Mouse (Mus musculus): ENCODE results near the gene Baz1a. TPM values are rescaled to one million over a fixed set of nuclear protein-coding genes. Genes with fewer than 3 reads are reported as not detected.

The Baz1a gene
- polyA plus RNA-seq, 1 experiment from 2014 or later = 19.1 TPM

- no peaks in the 10 kb centered on the region for H3K36me3 ChIP-seq (ENCODE audit: insufficient read depth, low read length)
- 87% methylated on average over 4 of the region's 4 CpGs for WGBS
- H3K9ac ChIP-seq (replicated peaks; ENCODE audit: low read length) = no peak overlapping the region
- ATAC-seq (ENCODE audit: low FRiP score, low TSS enrichment) = no peak
- no peak overlapping the region for H3K27ac ChIP-seq (ENCODE audit: low read length)
- H3K4me3 ChIP-seq (ENCODE audit: low read length) = no peak overlapping the region
- no peaks in the 10 kb centered on the region for H3K27me3 ChIP-seq (ENCODE audit: insufficient read depth, low read length)
- H3K4me2 ChIP-seq (replicated peaks; ENCODE audit: low read depth, low read length) = no peak overlapping the region
- H3K9me3 ChIP-seq (ENCODE audit: low read length) = no peaks in the 10 kb centered on the region
- no peaks in the 10 kb centered on the region for H3K4me1 ChIP-seq (ENCODE audit: insufficient read depth, low read length)
These were observed 19.7 kb downstream of the Baz1a start for GRCm38 (mm10) chr12:54994418-54994817.

DNA sequence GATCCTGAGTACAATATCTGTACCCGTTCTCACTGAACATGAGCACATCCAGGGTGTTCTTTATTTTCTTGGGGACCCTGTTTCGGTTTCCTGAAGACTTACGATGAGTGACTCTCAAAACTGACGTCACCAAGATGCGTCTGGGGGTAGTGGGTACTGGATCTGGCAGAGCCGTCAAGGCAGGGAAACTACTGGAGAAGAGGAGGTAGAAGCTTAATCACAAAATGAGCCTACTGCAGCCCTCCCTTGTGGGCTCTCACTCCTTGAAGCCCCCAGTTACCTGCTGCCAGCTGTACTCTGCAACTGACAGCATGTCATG is 20.1 kb downstream of the Baz1a start:
- 85% methylated on average over 6 of the region's 6 CpGs for WGBS
- H3K27ac ChIP-seq (ENCODE audit: low read length) = no peak overlapping the region
- ATAC-seq (ENCODE audit: low FRiP score, low TSS enrichment) = no peak

DNA sequence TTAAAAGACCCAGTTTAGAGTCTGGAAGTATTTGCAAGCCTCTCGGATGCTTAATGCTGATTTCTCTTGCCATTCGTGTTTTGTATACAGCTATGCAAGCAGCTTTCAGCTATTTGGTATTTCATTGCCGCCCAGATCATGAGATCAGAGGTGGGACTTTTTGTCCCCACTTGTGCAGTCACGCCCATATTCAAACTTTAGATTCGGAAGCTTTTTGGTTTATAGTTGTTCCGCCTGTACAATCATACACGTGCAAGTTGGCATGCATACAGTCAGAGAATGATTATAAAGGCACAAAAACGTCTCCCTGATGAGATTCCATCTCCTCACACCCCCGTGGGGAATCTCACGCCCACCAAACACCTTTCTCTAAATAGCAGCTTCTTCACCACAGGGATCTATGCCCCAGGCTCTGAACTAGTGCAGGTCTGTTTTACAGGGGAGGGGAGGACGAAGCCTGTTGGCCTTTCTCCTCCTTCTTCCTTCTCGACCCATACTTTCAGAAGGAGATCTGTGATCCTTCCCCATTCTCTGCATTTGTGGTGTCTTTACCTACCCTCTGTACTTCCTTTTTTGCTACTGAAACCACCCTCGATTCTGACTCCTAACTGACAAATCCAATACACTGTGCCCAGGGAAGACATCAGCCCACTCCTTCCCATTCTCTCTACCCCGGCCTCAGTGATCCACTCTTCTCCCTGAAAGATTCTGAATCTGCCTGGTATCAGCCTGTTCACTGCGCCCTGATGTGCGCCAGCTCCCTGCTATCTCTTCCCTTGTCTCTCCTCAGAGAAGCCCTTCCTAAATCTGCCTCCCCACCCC is 20.7 kb downstream of the Baz1a start:
- H3K9ac ChIP-seq (replicated peaks; ENCODE audit: low read length) = no peak overlapping the region
- H3K4me2 ChIP-seq (replicated peaks; ENCODE audit: low read depth, low read length) = no peak overlapping the region
- no peaks in the 10 kb centered on the region for H3K9me3 ChIP-seq (ENCODE audit: low read length)
- H3K4me1 ChIP-seq (ENCODE audit: insufficient read depth, low read length) = no peaks in the 10 kb centered on the region
- 55% methylated on average over 16 of the region's 16 CpGs for WGBS
- no peaks in the 10 kb centered on the region for H3K36me3 ChIP-seq (ENCODE audit: insufficient read depth, low read length)
- no peaks in the 10 kb centered on the region for H3K27me3 ChIP-seq (ENCODE audit: insufficient read depth, low read length)
- H3K4me3 ChIP-seq (ENCODE audit: low read length) = no peak overlapping the region
- ATAC-seq (ENCODE audit: low FRiP score, low TSS enrichment) = no peak
- H3K27ac ChIP-seq (ENCODE audit: low read length) = no peak overlapping the region

More for the DNA sequence above, 20.1 kb downstream of the Baz1a start:
- H3K9me3 ChIP-seq (ENCODE audit: low read length) = no peaks in the 10 kb centered on the region
- no peaks in the 10 kb centered on the region for H3K27me3 ChIP-seq (ENCODE audit: insufficient read depth, low read length)
- no peaks in the 10 kb centered on the region for H3K4me1 ChIP-seq (ENCODE audit: insufficient read depth, low read length)
- no peak overlapping the region for H3K9ac ChIP-seq (replicated peaks; ENCODE audit: low read length)
- H3K4me3 ChIP-seq (ENCODE audit: low read length) = no peak overlapping the region
- H3K4me2 ChIP-seq (replicated peaks; ENCODE audit: low read depth, low read length) = no peak overlapping the region
- H3K36me3 ChIP-seq (ENCODE audit: insufficient read depth, low read length) = no peaks in the 10 kb centered on the region

DNA sequence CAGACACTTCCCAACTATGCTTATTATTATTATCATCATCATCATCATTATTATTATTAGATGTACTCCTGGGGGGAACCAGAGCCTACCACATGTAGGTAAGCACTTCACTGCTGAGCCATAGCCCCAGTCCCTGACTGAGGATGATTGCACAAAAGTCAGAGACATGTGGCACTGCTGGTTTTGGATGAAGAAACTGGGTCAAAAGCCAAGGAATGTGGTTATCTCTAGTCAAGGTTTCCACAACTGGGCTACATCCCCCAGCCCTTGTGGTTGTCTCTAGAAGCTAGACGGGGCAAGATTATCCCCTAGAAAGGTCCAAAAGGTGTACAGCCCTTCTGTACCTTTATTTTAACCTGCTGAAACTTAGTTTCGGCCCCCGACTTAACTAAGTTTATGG is 21.3 kb downstream of the Baz1a start:
- WGBS = 60% methylated on average over 3 of the region's 3 CpGs
- Histone ChIP-seq H3K4me3 (ENCODE audit: low read length) (no peak overlapping the region), H3K9me3 (ENCODE audit: low read length) (no peaks in the 10 kb centered on the region)

DNA sequence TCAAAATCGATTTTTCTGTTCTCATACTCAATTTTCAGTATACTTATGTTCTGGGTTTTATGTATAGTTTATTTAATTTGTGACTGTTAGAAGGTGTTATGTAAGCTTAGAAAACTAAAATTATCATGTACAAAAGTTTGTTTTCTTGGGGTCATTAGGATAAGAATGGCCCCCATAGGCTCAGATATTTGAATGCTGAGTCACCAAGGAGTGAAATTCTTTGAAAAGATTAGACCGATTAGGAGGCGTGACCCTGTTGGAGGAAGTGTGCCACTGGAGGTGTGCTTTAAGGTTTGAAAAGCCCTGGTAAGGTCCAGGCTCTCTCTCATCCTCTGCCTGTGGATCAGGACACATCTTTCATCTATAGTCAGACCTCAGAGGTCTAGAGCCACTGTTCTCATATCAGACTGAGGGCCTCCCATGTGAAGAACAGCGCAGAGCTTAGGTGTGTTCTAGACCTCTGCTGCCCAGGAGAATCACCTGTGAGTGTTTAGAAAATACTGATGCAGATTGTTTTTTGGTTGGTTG is 25.8 kb downstream of the Baz1a start:
- no peak for ATAC-seq (ENCODE audit: low FRiP score, low TSS enrichment)
- 80% methylated on average over 4 of the region's 4 CpGs for WGBS
- Histone ChIP-seq H3K27ac (ENCODE audit: low read length) (no peak overlapping the region), H3K4me2 (replicated peaks; ENCODE audit: low read depth, low read length) (no peak overlapping the region), H3K4me3 (ENCODE audit: low read length) (no peak overlapping the region), H3K36me3 (ENCODE audit: insufficient read depth, low read length) (0 out of 2 replicates have a peak, but pooled peaks cover under 1% of the 10 kb centered on the region), H3K9me3 (ENCODE audit: low read length) (no peaks in the 10 kb centered on the region), H3K27me3 (ENCODE audit: insufficient read depth, low read length) (no peaks in the 10 kb centered on the region), H3K9ac (replicated peaks; ENCODE audit: low read length) (no peak overlapping the region), H3K4me1 (ENCODE audit: insufficient read depth, low read length) (peaks cover 7% of the 10 kb centered on the region; the same call in 1 of the 2 replicates)

More for the DNA sequence above, 21.3 kb downstream of the Baz1a start:
- no peaks in the 10 kb centered on the region for H3K36me3 ChIP-seq (ENCODE audit: insufficient read depth, low read length)
- H3K27ac ChIP-seq (ENCODE audit: low read length) = no peak overlapping the region
- no peaks in the 10 kb centered on the region for H3K4me1 ChIP-seq (ENCODE audit: insufficient read depth, low read length)
- no peak for ATAC-seq (ENCODE audit: low FRiP score, low TSS enrichment)
- no peak overlapping the region for H3K4me2 ChIP-seq (replicated peaks; ENCODE audit: low read depth, low read length)
- no peak overlapping the region for H3K9ac ChIP-seq (replicated peaks; ENCODE audit: low read length)
- no peaks in the 10 kb centered on the region for H3K27me3 ChIP-seq (ENCODE audit: insufficient read depth, low read length)

- ATAC-seq (ENCODE audit: low FRiP score, low TSS enrichment) = no peak
- H3K9me3 ChIP-seq (ENCODE audit: low read length) = no peaks in the 10 kb centered on the region
- H3K27me3 ChIP-seq (ENCODE audit: insufficient read depth, low read length) = no peaks in the 10 kb centered on the region
- no peak overlapping the region for H3K4me3 ChIP-seq (ENCODE audit: low read length)
- 82% methylated on average over 2 of the region's 2 CpGs for WGBS
- no peak overlapping the region for H3K27ac ChIP-seq (ENCODE audit: low read length)
- H3K4me2 ChIP-seq (replicated peaks; ENCODE audit: low read depth, low read length) = no peak overlapping the region
- no peak overlapping the region for H3K9ac ChIP-seq (replicated peaks; ENCODE audit: low read length)
- 0 out of 2 replicates have a peak, but pooled peaks cover 2% of the 10 kb centered on the region for H3K36me3 ChIP-seq (ENCODE audit: insufficient read depth, low read length)
- peaks cover 7% of the 10 kb centered on the region; the same call in 1 of the 2 replicates for H3K4me1 ChIP-seq (ENCODE audit: insufficient read depth, low read length)
These were observed 27.0 kb downstream of the Baz1a start for GRCm38 (mm10) chr12:54987156-54987555.

DNA sequence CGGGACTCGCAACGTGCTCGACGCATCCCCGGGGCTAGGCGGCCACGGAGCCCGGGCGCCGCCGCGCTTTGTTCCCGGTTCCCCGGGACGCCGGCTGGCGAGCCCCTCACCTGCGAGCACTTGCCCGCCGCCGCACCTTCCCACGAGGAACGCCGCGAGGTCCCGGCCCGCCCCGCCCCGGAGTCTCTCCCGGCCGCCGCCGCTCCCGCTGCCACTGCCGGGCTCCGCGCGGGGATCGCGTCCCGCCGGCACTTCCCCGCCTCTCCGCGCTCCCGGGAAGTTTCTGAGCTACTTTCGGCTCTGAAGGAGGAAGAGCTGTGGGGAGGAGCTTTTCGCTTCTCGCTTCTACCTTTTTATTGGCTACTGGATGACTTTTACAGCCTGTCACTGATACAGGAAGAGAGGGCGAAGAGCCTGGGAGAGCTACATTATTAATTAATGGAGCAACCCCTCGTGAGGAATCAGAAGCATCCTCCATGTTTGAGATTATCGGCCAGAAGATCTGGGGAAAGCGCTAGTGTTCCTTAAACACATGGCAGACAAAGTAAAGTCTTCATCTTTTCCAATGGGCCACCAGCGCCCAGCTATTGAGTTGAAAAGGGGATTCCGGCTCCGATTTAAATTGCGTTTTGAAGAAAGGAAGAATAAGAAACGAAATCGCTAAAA is 28.0 kb downstream of the Baz1a start, which contains the start of gene Gm20403:
Gm20403 (minus strand) TSS at position 478 of the 666 bp plus-strand sequence.
- no peaks in the 10 kb centered on the region for H3K9me3 ChIP-seq (ENCODE audit: low read length)
- peaks cover 7% of the 10 kb centered on the region; the same call in 1 of the 2 replicates for H3K4me1 ChIP-seq (ENCODE audit: insufficient read depth, low read length)
- peak within 1 kb of the TSS; percentile 89 for H3K27ac ChIP-seq (ENCODE audit: low read length)
- H3K4me2 ChIP-seq (replicated peaks; ENCODE audit: low read depth, low read length) = peak within 1 kb of the TSS; percentile 79
- under 1% methylated on average over 46 of the region's 60 CpGs for WGBS
- peak within 1 kb of the TSS; percentile 91 for H3K9ac ChIP-seq (replicated peaks; ENCODE audit: low read length)
- 0 out of 2 replicates have a peak, but pooled peaks cover 2% of the 10 kb centered on the region for H3K36me3 ChIP-seq (ENCODE audit: insufficient read depth, low read length)
- H3K27me3 ChIP-seq (ENCODE audit: insufficient read depth, low read length) = no peaks in the 10 kb centered on the region
- ATAC-seq (ENCODE audit: low FRiP score, low TSS enrichment) = peak; percentile 79
- H3K4me3 ChIP-seq (ENCODE audit: low read length) = peak within 1 kb of the TSS; percentile 91

DNA sequence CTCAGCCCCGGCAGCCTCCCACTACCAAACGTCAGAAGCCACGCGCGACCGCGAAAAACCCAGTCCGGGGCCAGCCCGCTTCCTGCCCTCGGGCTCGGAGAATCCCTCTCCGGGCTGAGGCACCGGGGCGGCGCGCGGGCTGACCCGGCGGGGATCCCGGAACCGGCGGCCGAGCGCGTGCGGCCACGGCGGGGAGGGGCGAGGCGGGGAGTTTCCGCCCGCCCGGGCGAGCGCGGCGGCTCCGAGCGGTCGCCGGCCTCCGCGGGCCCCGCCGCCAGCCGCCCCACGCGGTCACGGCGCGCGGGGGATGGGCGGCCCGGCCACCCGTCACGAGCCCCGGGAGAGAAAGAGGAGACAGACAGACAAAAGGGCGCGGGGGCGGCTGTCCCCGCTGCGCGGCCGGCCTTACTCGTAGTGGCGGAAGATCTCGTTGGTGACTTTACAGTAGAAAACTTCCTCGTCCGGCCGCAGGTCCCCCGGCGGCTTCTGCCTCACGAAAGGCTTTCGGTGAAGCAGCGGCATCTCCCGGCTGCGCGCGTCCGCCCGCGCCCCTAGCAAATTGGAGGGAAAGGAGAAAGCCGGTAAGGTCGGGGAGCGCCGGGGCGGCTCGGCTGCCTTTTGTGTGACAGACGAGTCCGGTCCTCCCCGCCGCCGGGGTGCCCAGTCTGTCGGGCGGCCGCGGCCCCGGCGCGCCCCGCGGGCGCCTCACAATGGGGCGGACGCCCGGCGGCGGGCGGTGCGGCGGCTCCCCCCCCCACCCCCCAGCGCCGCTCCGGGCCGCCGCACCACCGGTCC is 28.7 kb downstream of the Baz1a start:
- Histone ChIP-seq H3K4me3 (ENCODE audit: low read length) (peak overlapping the region; percentile 91), H3K9me3 (ENCODE audit: low read length) (no peaks in the 10 kb centered on the region), H3K4me1 (ENCODE audit: insufficient read depth, low read length) (peaks cover 7% of the 10 kb centered on the region; the same call in 1 of the 2 replicates), H3K27me3 (ENCODE audit: insufficient read depth, low read length) (no peaks in the 10 kb centered on the region), H3K9ac (replicated peaks; ENCODE audit: low read length) (peak overlapping the region; percentile 91), H3K36me3 (ENCODE audit: insufficient read depth, low read length) (0 out of 2 replicates have a peak, but pooled peaks cover 2% of the 10 kb centered on the region), H3K4me2 (replicated peaks; ENCODE audit: low read depth, low read length) (peak overlapping the region; percentile 79), H3K27ac (ENCODE audit: low read length) (peak overlapping the region; percentile 89)
- ATAC-seq (ENCODE audit: low FRiP score, low TSS enrichment) = peak; percentile 58
- under 1% methylated on average over 95 of the region's 117 CpGs for WGBS

- peak overlapping the region; percentile 89 for H3K27ac ChIP-seq (ENCODE audit: low read length)
- peak; percentile 87 for ATAC-seq (ENCODE audit: low FRiP score, low TSS enrichment)
- no peaks in the 10 kb centered on the region for H3K9me3 ChIP-seq (ENCODE audit: low read length)
- H3K4me2 ChIP-seq (replicated peaks; ENCODE audit: low read depth, low read length) = peak overlapping the region; percentile 79
- H3K9ac ChIP-seq (replicated peaks; ENCODE audit: low read length) = peak overlapping the region; percentile 91
- under 1% methylated on average over 37 of the region's 42 CpGs for WGBS
- H3K36me3 ChIP-seq (ENCODE audit: insufficient read depth, low read length) = 0 out of 2 replicates have a peak, but pooled peaks cover 2% of the 10 kb centered on the region
- peak overlapping the region; percentile 91 for H3K4me3 ChIP-seq (ENCODE audit: low read length)
- peaks cover 7% of the 10 kb centered on the region; the same call in 1 of the 2 replicates for H3K4me1 ChIP-seq (ENCODE audit: insufficient read depth, low read length)
- no peaks in the 10 kb centered on the region for H3K27me3 ChIP-seq (ENCODE audit: insufficient read depth, low read length)
These were observed 29.4 kb downstream of the Baz1a start for GRCm38 (mm10) chr12:54984701-54985256.
